Mouse (Mus musculus) adrenal gland, adult 8-10 months (tissue): Measurements from ENCODE around the gene Olfr1380. TPM values are rescaled to one million over a fixed set of nuclear protein-coding genes. Genes with fewer than 3 reads are reported as not detected.

Experiments used
- total RNA-seq, 4 experiments: library from RNA; stranded (reverse); gene quantifications; 2 replicates each; pipeline ENCODE4 v1.2.4; 2022

Gene Olfr1380
- total RNA-seq, 4 experiments from 2014 or later: not detected

Other genes with a start within 250 kb of the Olfr1380 start
- not detected for gene Olfr1391, start 234.1 kb upstream of the Olfr1380 start, total RNA-seq
- not detected for gene Olfr1390, start 221.7 kb upstream of the Olfr1380 start, total RNA-seq
- gene Olfr1389, start 133.8 kb upstream of the Olfr1380 start, total RNA-seq: not detected
- gene Olfr1388, start 120.3 kb upstream of the Olfr1380 start, total RNA-seq: under 1 TPM in 3 of 4 experiments, not detected in 1; 0.08 to 0.34 (median 0.17) TPM
- not detected for gene Olfr1387, start 101.5 kb upstream of the Olfr1380 start, total RNA-seq
- gene Olfr1386, start 91.8 kb upstream of the Olfr1380 start, total RNA-seq: not detected
- gene Olfr1385, start 67.8 kb upstream of the Olfr1380 start, total RNA-seq: under 1 TPM in 1 of 4 experiments, not detected in 3; 0.22 TPM
- gene Olfr1384, start 50.2 kb upstream of the Olfr1380 start, total RNA-seq: 1 to 10 TPM in 1 of 4 experiments, under 1 TPM in 1, not detected in 2; 0.32 to 1.2 TPM
- 1 to 10 TPM in 3 of 4 experiments, under 1 TPM in 1; 0.81 to 2.8 (median 1.1) TPM for gene Olfr1383, start 37.2 kb upstream of the Olfr1380 start, total RNA-seq
- gene Olfr1382, start 28.6 kb upstream of the Olfr1380 start, total RNA-seq: not detected
- not detected for gene Olfr1381, start 13.4 kb upstream of the Olfr1380 start, total RNA-seq
- gene Flt4, start 52.4 kb downstream of the Olfr1380 start, total RNA-seq: 10 to 100 TPM; 19.3 to 29.5 (median 23.4) TPM
- gene Scgb3a1, start 106.7 kb downstream of the Olfr1380 start, total RNA-seq: not detected
- 10 to 100 TPM; 44.0 to 63.2 (median 51.9) TPM for gene Cnot6, start 155.8 kb downstream of the Olfr1380 start, total RNA-seq
- gene Gfpt2, start 237.3 kb downstream of the Olfr1380 start, total RNA-seq: 1 to 10 TPM; 3.5 to 4.9 (median 4.4) TPM